Mouse (Mus musculus) erythroblast, embryonic 14.5 days (primary cell): ENCODE data around the gene Nol8.

ENCODE experiments used
- GATA1 ChIP-seq: IDR thresholded peaks from 2 replicates; pipeline ENCODE4 v1.6.1; 2012; ENCODE audit warnings: low read length, inconsistent platforms, mixed read lengths
- TAL1 ChIP-seq: IDR thresholded peaks from 3 replicates; pipeline ENCODE4 v1.6.1; 2012; ENCODE audit warnings: low read length, inconsistent platforms, mixed read lengths

DNA sequence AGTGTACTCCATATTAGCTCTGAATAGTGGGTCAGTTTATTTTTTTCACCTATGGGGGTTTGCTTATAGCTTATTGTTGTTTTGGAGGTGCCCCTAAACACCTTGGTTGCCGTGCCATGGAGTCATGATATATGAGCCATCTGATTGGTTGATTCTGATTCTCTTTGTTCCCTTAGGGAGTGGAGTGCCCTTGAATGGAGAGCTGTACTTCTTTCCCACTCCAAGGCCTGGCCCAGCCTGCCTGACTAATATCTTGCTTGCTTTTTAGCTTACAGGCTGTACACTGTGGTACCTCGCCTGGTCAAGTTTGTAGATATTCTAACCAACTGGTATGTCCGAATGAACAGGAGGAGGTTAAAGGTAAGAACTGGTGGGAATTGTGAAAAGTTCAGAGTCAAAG lies 66.4 kb downstream of the Nol8 start:
- TF ChIP-seq GATA1 (no peak), TAL1 (no peak)
